Mouse (Mus musculus) fat pad, adult 2 months (tissue): ENCODE measurements at regions not wholly inside any gene's neighbourhood (a gene's known extent, or its start where the extent isn't known, plus 50 kb on each side); places are given as distances from the start of the nearest gene placed in this dataset.

Experiments used
- DNase-seq: peaks from one replicate; pipeline ENCODE4 v3.0.0-alpha.2; 2011; ENCODE audit warnings: low read depth, low spot score; ENCODE audit errors: extremely low read depth

DNA sequence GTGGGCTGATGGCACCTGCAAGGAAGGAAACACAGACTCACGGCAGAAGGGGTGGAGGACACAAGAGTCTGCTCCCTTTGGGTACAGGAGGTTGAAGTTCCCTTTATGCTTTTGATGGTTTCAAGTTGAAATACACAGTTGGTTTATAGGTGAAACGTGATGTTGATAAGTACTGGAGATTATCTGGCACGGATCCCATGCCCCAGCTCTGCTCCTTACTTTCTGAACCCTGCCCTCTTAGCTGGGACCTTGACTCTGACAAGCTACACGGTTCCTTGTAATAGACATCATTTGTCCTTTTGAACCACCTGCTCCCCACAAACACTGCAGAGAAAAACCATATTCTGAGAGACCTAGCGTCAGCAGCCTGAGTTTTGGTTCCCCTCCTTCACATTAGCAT is 363.4 kb upstream of the Dynlrb2 start:
- DNase-seq, result no peak

- no peak for DNase-seq
Observed at GRCm38 (mm10) chr8:116139934-116140333, 364.8 kb upstream of the Dynlrb2 start.

DNA sequence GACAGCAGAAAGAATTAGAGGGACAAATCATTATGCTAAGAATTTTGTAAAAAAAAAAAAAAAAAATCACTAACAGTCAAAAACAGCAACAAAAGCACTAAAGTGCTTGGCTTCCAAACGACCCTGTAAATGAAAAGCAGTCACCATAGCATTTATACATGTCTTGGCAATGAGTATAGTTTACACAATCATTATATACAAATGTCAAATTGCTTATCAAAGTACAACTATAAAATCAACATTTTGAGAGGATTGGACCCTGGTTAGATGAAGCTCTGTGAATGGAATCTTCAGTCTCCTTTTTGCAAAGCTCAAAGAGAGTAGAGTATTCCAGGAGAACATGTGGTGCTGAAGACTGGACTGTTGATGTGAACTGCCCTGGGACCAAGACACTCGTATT is 367.0 kb upstream of the Dynlrb2 start:
- no peak for DNase-seq

DNA sequence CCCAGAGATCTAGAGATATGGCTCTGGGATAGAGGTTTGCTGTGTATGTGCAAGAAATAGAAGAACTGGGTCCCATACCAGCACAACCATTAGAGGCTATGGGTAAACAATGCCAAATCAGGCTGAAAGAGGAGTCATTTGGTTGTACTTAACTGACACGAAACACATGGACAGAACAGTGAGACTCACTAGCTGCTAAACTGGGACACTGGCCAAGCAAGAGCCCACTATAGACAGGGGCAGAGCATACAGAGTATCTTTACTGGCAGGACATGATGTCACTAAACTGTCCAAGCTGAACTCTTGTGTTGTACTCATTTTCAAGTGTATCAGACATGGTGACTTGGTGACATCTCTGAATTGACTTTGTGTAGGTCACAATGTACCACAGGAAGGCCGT is 371.3 kb upstream of the Dynlrb2 start:
- no peak for DNase-seq

GRCm38 (mm10) chr8:116133084-116133483 is 371.7 kb upstream of the Dynlrb2 start:
- DNase-seq, result no peak

- no peak for DNase-seq
Observed at GRCm38 (mm10) chr8:116120067-116120466, 384.7 kb upstream of the Dynlrb2 start.

- DNase-seq, result no peak
Observed at GRCm38 (mm10) chr8:116117919-116118318, 386.9 kb upstream of the Dynlrb2 start.

DNA sequence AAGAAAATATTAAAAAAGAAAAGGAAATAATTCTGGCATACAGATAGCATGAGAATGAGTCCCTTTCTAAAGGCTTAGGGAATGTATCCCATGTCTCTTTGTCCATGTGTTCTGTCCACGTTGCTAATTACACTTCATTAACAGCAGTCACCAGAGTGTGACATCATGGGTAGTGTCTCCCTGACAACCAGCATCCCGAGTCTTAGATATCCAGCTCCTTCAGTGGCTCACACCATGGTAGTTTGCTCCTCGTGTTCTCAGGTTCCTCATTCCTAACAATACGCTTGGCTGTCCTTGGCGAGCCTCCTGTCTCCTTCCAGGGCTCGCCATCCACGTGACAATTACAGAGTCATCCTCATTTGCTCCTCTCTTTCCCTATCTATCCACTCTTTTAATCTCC is 388.1 kb upstream of the Dynlrb2 start:
- no peak for DNase-seq

- no peak for DNase-seq
Observed at GRCm38 (mm10) chr8:116115811-116116372, 388.9 kb upstream of the Dynlrb2 start.

DNA sequence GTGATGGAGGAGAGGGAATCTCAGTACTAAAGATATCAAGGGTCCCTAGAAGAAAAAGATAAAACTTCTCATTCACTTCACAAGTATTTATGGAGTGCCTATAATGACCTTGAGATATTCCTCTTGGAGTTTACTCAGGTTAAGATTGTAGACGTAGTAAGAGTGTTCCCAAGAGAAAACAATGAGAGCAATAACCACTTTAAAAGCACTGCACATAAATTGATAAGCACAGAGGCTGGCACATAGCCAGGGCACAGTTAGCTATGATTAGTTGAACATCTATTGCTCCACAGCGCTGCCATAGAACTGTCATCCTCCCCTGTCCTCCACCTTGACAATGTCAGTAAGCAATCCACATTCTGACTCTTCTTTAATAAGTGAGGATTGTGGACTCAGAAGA is 389.8 kb upstream of the Dynlrb2 start:
- no peak for DNase-seq

DNA sequence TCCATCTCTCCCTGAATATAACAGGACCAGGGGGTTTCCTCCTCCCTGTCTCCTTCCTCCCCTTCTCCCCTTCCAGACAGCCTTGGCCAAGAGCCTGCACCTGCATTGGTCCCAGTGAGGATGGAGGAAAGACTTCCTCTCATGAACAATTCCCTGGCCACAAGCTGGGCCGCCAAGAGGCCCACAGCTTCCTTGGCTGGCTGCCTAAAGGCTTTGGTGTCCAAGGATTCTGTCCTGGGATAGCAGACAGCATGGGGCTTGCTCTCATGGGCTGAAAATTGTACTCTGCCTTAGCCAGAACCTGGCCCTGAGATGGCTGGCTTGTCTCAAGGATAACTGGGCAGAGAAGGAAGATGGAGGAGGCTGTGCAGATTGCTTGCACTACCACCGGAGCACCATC is 390.3 kb upstream of the Dynlrb2 start:
- DNase-seq, result no peak

GRCm38 (mm10) chr8:116111168-116111567 is 393.6 kb upstream of the Dynlrb2 start:
- no peak for DNase-seq

GRCm38 (mm10) chr8:116096666-116097065 is 389.1 kb upstream of the Maf start:
- no peak for DNase-seq

DNA sequence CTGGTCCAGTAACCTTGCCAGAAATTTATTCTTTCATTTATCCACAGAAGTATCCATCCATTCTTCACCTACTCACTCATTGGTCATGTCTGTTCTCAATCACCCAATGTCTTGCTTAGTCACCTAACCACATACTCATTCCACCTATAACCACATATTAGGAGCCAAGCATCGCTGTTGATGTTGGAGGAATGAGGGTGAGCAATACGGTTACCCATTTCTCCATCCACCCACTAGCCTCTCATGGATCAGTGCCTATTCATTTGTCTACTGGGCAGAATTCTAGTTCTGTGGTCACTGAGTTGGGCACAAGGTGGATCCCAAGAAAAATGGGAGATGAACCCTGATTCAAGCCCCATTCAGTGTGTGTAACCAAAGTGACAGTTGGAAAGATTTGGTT is 375.6 kb upstream of the Maf start:
- DNase-seq, result no peak

- DNase-seq, result no peak
Observed at GRCm38 (mm10) chr8:116078849-116079407, 371.3 kb upstream of the Maf start.

DNA sequence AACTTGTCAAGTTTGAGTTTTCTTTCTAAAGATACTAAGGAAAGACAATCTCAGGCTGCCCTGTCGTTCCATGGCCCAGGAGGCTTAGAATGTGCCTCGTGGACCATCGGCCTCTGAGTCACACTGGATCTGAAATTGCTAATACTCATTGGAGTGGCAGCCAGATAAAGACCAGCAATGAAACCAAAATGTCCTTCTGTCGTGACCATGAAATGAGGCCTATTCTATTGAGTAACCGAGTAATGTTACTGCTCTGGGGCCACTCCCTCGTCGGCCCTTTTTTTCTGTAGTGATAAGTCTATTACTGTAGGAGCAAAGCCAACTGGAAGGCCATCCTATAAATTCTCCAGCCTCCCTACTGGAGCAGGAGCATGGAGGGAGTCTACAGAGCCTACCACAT is 363.9 kb upstream of the Maf start:
- DNase-seq, result no peak

GRCm38 (mm10) chr8:116069538-116069937 is 361.9 kb upstream of the Maf start:
- no peak for DNase-seq

DNA sequence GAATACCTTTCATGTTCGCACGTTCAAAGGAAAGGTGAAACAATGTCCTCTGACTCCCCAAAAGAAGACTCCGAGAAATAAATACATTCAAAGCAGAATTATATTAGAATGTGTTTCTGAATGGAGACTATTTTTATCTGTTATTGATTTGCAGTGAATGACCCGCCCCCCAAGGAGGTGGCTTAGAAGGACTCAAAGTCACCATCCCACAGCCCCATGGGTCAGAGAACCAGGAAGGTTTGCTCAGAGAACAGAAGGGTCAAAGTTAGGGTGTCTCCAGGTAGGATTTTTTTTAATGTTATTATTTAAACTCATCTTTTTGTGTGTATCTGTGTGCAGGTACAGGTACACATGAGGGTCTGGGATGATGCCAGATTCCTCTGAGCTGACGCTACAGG is 360.4 kb upstream of the Maf start:
- no peak for DNase-seq

DNA sequence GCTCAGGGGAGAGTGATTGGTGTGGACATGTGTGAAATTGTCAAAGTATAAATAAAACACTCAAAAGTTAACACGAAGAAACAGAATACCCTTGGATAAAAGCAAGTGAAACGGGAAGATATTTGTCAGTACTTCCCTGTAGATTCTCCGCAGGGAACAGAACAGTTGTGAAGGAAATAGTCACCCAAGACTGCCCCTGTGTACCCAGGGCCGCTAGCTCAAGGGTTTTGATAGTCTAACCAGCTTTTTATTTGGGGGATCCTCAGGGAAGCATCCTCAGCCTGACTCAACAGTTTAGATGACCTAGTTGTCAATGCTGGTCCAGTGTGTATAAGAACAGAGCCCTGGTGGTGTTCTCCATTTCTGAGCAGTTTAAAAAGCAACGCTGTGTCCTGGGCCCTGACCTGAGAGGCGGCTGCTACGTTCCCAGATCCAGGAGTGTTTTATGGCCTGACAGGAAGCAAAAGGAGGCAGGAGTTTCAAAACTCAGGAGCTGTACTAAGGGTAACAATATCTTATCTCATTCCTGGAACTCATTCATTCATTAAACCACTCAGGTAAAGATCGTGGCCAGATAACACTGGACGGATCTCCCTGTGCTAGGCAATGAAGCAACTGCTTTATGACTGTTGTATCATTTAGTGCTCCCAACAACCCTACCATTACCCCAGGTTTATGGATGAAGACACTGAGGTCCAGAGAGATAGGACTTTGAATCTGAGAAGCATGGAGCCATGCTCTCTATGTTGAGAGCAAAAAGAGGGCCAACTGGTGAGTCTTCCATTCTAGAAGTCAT is 359.8 kb upstream of the Maf start:
- no peak for DNase-seq

DNA sequence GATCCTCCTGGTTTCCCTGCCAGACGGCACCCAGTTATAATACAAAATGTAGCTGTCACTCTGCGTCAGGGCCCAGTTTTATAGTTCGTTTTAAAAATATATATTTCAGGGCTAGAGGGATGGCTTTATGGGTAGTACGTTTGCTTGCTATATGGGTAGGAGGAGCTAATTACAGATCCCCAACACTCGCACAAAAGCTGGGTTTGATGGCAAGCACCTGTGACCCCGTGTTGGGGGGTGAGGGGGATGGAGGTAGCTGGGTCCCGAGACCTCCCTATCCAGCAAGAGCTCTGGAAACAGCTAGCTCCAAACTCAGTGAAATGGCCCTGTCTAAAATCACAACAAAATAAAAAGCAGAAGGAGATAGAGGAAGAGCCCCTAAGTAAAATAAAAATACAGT is 358.3 kb upstream of the Maf start:
- DNase-seq, result no peak

DNA sequence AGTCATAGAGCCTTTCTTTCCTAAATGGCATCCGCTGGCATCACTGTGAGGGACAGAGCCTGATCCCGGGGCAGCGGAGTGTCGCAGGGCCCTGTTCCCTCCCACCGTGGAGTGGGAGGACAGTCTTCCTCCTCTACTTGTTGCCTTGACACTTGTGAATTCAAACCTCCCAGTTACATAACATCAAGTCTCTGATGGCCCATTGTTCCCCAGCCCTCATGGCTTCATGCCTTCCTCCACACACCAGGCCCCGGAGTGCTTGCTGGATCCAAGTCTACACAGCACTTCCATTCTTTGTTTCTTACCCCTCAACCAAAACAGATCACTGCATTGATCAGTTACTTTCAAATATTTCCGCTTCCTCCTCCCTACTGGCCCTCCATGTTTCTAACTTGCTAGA is 357.7 kb upstream of the Maf start:
- no peak for DNase-seq

GRCm38 (mm10) chr8:116064562-116064961 is 357.0 kb upstream of the Maf start:
- DNase-seq, result no peak

DNA sequence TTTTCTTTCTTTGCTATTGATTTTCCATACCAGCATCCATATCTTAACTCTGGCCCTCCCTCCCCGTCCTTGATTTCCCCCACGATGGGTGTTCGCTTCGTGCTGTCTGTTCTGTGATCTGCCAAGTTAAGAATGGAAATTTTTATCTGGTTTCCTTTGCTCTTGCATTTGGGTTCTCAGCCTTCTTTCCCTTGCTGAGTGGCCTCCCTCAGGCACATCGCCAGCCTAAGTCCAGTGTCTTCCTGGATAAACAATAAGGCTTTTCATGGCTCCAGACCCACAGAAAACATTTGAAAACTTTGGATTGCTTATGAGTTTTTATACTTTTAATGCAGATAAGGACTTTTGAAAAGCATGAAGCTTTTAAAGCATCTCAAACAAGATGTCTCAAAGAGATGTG is 355.9 kb upstream of the Maf start:
- DNase-seq, result no peak
